Mouse (Mus musculus) T-helper 1 cell (primary cell): ENCODE data around the gene Pdzk1ip1.

Source experiments
- in situ Hi-C: fragments of 300-600 bp; cut with MboI, MseI; formaldehyde crosslinking; loops from one replicate; pipeline ENCODE4 v1.15.1; 2025; ENCODE audit warnings: high pct_unique_total_duplicates

Pdzk1ip1 gene

DNA sequence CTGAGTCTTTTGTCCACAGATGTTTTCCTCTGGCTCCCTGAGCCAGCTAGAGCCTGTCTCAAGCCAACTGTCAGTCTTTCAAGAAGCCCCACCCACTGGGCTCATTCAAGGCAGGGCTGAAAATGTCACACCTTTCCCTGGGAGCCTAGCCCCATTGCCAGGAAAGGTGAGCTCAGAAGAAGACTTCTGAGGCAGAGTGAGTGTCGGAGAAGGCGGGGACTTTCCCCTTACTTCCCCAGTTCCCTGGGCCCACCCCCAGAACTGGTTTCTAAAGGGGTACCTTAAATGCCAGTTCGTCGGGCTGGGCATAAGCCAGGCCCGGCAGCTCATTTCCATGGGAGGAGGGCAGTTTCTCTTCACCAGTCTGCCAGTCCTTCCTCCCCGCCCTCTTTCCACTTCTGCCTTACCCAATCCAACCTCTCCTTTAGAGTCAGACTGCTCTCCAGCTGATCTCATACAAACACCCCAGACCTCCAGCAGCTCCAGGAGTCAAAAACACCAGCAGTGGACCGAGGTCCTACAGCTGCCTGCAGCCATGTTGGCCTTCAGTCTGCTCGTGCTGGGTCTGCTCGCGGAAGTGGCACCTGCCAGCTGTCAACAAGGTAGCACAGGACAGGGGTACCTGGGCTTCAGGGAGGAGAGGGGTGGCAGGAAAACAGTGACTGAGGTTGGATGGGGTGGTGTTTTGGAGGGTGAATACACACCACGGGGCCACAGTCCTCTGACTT is at the start of gene Pdzk1ip1:
Gene Pdzk1ip1, plus strand, starts transcription at position 98 of the 728 bp plus-strand sequence.
- in situ Hi-C loops = no loop called here

GRCm38 (mm10) chr4:115045621-115046020 is 42.9 kb upstream of the Pdzk1ip1 start:
- in situ Hi-C loops = loop anchor here (5.0 kb wide), 1 partner anchor 33 kb away; no protein-coding TSS in a partner anchor

- in situ Hi-C loops = loop anchor here (5.0 kb wide), 1 partner anchor 35 kb away; no protein-coding TSS in a partner anchor
These were observed 40.8 kb upstream of the Pdzk1ip1 start for GRCm38 (mm10) chr4:115047750-115048149.

- in situ Hi-C loops = loop anchor here (5.0 kb wide), 1 partner anchor 36 kb away; no protein-coding TSS in a partner anchor
These were observed 40.3 kb upstream of the Pdzk1ip1 start for GRCm38 (mm10) chr4:115048190-115048589.

- in situ Hi-C loops = loop anchor here (25.0 kb wide), 1 partner anchor 886 kb away; the partner anchor contains the start of gene Dmbx1
These were observed 37.3 kb upstream of the Pdzk1ip1 start for GRCm38 (mm10) chr4:115051245-115051644.

GRCm38 (mm10) chr4:115052343-115053005 is 36.0 kb upstream of the Pdzk1ip1 start:
- in situ Hi-C loops = loop anchor here (25.0 kb wide), 1 partner anchor 885 kb away; the partner anchor contains the start of gene Dmbx1

DNA sequence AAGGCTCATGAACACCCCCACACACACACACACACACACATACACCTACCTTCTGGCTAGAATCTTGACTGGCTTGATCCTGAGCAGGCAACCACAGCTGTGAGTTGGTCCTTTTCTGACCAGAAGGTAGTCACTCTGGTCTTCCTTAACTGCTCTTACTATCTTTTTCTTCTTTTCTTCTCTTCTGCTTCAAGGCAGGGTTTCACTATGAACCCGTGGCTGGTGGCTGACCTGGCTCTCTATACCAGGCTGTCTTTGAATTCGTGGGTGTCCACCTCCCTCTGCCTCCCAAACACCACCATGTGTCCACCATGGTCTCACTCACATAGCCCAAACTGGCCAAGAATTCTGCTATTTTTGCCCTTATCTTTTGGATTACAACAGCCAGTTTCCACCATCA is 33.5 kb upstream of the Pdzk1ip1 start:
- in situ Hi-C loops = loop anchor here (25.0 kb wide), 1 partner anchor 882 kb away; the partner anchor contains the start of gene Dmbx1

DNA sequence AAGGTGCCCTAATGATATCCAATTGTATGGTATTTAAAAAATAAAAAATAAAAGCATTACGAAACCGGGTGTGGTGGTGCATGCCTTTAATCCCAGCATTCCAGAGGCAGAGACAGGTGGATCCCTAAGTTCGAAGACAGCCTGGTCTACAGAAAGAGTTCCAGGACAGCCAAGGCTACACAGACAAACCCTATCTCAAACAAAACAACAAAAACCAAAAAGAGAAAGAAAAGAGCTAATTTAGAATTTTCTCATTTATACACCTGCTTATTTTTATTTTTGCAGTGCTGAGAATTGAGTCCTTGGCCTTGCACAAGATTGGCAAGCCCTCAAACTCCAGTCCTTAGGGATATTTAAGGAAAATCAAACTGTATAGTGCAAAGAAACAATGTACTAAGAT is 32.8 kb upstream of the Pdzk1ip1 start:
- in situ Hi-C loops = loop anchor here (25.0 kb wide), 1 partner anchor 882 kb away; the partner anchor contains the start of gene Dmbx1

DNA sequence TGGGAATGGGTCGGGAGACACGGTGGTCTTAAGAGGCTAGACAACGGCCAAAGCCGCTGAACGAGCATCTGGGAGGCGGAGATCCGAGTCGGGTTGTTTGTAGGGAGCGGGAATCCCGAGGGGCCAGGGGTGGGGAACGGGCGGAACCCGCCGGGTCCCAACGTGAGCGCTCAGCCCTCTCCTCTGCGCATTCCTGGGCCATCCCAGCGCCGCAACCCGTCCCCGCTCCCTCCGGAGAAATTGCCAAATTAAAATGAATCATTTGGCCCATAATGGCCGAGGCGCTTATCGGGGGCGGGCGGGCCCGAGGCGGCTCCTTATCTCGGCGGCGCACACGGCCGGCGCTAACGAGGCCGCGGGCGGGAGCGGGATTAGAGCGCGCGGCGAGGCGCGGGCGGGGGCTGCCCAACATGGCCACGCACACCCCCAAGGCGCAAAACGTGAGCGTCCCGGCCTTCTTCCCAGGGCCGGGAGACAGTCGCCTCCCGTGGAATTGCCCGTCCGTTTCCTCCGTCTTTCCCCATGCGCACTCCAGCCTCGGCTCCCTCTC is 32.1 kb upstream of the Pdzk1ip1 start, which contains the start of gene Tal1:
Gene Tal1, plus strand, starts transcription at position 56 of the 550 bp plus-strand sequence.
- in situ Hi-C loops = loop anchor here (25.0 kb wide), 1 partner anchor 881 kb away; the partner anchor contains the start of gene Dmbx1

GRCm38 (mm10) chr4:115056921-115057673 is 31.4 kb upstream of the Pdzk1ip1 start:
- in situ Hi-C loops = loop anchor here (25.0 kb wide), 1 partner anchor 880 kb away; the partner anchor contains the start of gene Dmbx1

DNA sequence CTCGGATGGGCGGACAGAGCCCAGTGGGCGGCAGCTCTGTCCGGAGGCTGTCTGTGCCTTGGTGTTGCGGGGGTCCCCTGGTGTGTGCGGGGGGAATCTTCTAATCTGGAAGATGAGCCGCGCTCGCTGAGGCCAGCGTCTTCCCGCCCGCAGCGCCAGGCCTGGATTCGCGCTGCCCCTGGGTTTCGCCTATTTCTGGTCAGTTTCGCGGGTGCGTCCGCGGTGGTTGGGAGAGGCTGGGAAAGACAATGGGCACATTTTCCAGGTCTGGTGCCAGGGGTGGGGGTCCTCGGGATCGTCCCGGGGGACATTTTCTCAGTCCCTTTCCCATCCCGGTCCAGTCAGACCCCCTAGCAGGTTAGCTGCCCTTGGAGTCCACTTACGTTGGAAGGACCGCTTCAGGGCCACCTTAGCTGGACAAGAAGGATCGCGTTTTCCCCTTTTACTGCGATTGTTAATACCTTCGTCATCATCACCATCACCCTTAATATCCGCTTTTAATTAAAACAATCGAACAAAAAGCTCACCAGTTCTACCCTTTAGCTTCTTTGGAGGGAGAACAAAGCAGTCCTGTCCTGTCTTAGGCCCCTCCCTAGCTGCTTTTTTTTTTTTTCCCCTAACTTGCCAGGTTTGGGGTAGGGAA is 30.7 kb upstream of the Pdzk1ip1 start:
- in situ Hi-C loops = loop anchor here (25.0 kb wide), 1 partner anchor 880 kb away; the partner anchor contains the start of gene Dmbx1

DNA sequence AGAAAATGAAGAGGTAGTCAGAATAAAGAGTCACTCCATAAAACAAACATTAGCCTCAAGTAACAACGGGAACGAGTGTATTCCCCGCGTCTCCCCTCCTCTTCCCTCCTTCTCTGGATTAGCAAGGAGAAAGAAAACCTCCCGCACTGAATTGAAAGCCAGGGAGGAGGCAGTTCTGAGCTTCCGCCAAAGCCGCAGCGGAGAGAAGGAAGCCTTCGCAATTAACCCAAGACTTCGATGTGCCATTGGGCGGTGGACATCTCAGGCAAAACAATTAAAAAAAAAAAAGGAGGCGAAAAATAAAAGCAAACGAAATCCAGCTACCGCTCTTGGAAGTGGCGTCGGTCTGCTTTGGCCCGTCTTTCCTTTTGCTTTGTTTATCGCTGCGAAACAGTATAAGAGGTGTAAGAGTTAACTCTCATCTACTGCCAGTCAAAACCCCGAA is 30.2 kb upstream of the Pdzk1ip1 start:
- in situ Hi-C loops = loop anchor here (25.0 kb wide), 1 partner anchor 879 kb away; the partner anchor contains the start of gene Dmbx1

- in situ Hi-C loops = loop anchor here (25.0 kb wide), 1 partner anchor 878 kb away; the partner anchor contains the start of gene Dmbx1
These were observed 29.5 kb upstream of the Pdzk1ip1 start for GRCm38 (mm10) chr4:115058871-115059590.

GRCm38 (mm10) chr4:115059871-115060270 is 28.6 kb upstream of the Pdzk1ip1 start:
- in situ Hi-C loops = loop anchor here (25.0 kb wide), 1 partner anchor 877 kb away; the partner anchor contains the start of gene Dmbx1

GRCm38 (mm10) chr4:115060753-115061152 is 27.8 kb upstream of the Pdzk1ip1 start:
- in situ Hi-C loops = loop anchor here (25.0 kb wide), 1 partner anchor 877 kb away; the partner anchor contains the start of gene Dmbx1

DNA sequence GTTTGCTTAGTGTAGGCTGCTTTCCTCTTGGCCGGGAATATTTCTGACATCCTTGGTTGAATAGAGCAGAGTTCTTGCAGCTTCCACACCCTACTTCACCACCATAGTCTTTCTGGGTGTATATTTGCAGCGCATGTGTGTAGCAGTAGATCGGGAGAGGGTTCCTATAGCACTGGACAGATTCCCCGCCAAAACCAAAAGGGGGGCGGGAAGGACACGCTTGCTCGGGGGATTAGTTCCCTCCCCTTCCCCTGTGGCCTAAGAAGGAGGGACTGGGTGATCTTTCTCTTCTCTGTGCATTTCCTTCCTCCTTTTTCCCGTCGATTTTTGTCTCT is 26.0 kb upstream of the Pdzk1ip1 start:
- in situ Hi-C loops = loop anchor here (25.0 kb wide), 1 partner anchor 875 kb away; the partner anchor contains the start of gene Dmbx1

- in situ Hi-C loops = loop anchor here (25.0 kb wide), 1 partner anchor 874 kb away; the partner anchor contains the start of gene Dmbx1
These were observed 25.5 kb upstream of the Pdzk1ip1 start for GRCm38 (mm10) chr4:115062875-115063517.

- in situ Hi-C loops = loop anchor here (25.0 kb wide), 1 partner anchor 874 kb away; the partner anchor contains the start of gene Dmbx1
These were observed 24.8 kb upstream of the Pdzk1ip1 start for GRCm38 (mm10) chr4:115063518-115064239.
